Mouse (Mus musculus) forebrain, embryonic 15.5 days (tissue): ENCODE data around the gene Apba1. TPM values are rescaled to one million over a fixed set of nuclear protein-coding genes. Genes with fewer than 3 reads are reported as not detected.

Source experiments
- ATAC-seq: fragments of 200-750 bp; cut with Nextera tagmentation; replicated peaks from 2 replicates; pipeline ENCODE4 v1.8.0; 2017; ENCODE audit warnings: mild to moderate bottlenecking, moderate TSS enrichment, moderate library complexity
- H3K27ac ChIP-seq: fragments of 300-500 bp; sonication (generic); replicated peaks from 2 replicates; pipeline ENCODE4 v1.5.1; 2015; ENCODE audit warnings: mild to moderate bottlenecking, inconsistent platforms
- H3K27me3 ChIP-seq: fragments of 300-500 bp; sonication (generic); 2 replicates; pipeline ENCODE4 v1.6.1; 2015; ENCODE audit warnings: inconsistent platforms
- H3K36me3 ChIP-seq: fragments of 300-500 bp; sonication (generic); 2 replicates; pipeline ENCODE4 v1.6.1; 2015; ENCODE audit warnings: mild to moderate bottlenecking, inconsistent platforms
- H3K4me1 ChIP-seq: fragments of 300-500 bp; sonication (generic); 2 replicates; pipeline ENCODE4 v1.6.1; 2015; ENCODE audit warnings: inconsistent platforms
- H3K4me2 ChIP-seq: fragments of 300-500 bp; sonication (generic); replicated peaks from 2 replicates; pipeline ENCODE4 v1.6.1; 2015; ENCODE audit warnings: mild to moderate bottlenecking, inconsistent platforms
- H3K4me3 ChIP-seq: fragments of 300-500 bp; sonication (generic); 2 replicates; pipeline ENCODE4 v1.5.1; 2015; ENCODE audit warnings: mild to moderate bottlenecking, inconsistent platforms
- H3K9ac ChIP-seq: fragments of 300-500 bp; sonication (generic); replicated peaks from 2 replicates; pipeline ENCODE4 v1.6.1; 2015; ENCODE audit warnings: mild to moderate bottlenecking, inconsistent platforms
- H3K9me3 ChIP-seq: fragments of 300-500 bp; sonication (generic); 2 replicates; pipeline ENCODE4 v1.6.1; 2016; ENCODE audit warnings: inconsistent platforms
- WGBS: fragments of 180-500 bp; shearing (Covaris S2); methylation state at CpG from one replicate; pipeline ENCODE4 v1.1.7; 2015; ENCODE audit warnings: mixed read lengths; 5-methylcytosine and 5-hydroxymethylcytosine counted together
- polyA plus RNA-seq: library from polyadenylated mRNA; unstranded; fragments of >200 nt; fragmentation: Nextera tagmentation; extraction: Ambion mirVana; gene quantifications from 2 replicates; pipeline ENCODE4 v1.2.1, GENCODE M21; 2015

The Apba1 gene
- polyA plus RNA-seq, 1 experiment from 2014 or later: 5.7 TPM

DNA sequence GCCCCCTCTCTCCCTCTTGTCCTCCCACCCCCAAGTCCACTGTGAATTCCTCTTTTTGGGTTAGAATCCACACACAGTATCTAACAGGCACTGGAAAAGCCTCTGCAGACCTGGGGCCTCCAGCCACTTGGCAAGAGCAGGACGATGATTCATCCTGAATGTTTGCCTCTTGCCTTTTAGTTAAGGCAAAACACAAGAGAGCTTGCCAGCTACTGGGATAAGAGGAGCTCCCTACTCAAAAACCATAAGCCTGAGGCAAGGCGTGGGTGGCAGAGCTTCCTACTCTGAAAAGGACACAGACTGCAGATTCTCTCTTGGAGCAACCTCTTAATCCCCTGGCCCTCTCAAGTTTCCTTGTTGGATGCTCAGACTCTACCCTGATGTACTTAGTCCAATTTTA, 208.5 kb downstream of the Apba1 start:
- H3K4me1 ChIP-seq: no peaks in the 10 kb centered on the region
- H3K9me3 ChIP-seq: no peaks in the 10 kb centered on the region
- no peak overlapping the region for H3K4me3 ChIP-seq
- ATAC-seq: no peak
- no peak overlapping the region for H3K27ac ChIP-seq
- no peaks in the 10 kb centered on the region for H3K36me3 ChIP-seq
- no peak overlapping the region for H3K9ac ChIP-seq
- no peak overlapping the region for H3K4me2 ChIP-seq
- no peaks in the 10 kb centered on the region; the same call in 1 of the 2 replicates for H3K27me3 ChIP-seq
- 31% methylated on average over 2 of the region's 2 CpGs for WGBS

DNA sequence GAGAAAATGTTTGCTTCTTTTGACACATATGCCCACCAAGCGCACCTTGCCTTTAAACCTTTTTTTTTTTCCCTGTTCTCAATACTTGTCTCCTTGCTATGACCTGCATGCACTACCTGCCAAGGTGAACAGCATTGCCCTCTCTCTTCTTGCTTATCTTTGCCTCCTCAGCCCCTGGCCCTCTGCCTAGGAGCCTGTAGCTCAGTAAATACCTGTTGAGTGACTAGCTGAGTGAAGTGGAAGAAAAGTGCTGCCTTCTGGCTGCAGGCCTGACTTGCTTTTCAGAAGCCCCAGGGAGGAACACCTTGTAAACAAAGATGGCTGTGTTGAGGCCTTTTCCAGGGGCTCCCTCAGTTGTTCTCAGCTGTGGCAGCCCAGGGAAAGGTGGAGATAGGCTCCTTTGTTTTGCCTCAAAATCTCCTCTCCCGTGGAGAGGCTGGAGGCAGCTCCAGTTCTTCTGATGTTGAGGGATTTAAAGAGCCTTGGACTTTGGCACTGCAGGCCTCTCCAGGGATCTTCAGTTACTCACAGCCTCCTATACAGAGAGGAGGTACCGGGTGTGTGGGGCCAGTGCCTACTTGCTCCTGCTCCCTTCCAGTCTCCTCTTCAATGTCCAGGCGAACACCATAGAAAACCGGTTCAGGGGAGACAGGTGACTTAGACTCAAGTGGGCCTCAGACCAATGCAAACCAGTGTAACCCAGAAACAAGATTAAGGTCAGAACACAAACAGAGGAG, 209.6 kb downstream of the Apba1 start:
- Histone ChIP-seq H3K27ac (no peak overlapping the region), H3K4me1 (peaks cover 11% of the 10 kb centered on the region), H3K4me2 (no peak overlapping the region), H3K36me3 (no peaks in the 10 kb centered on the region), H3K9ac (no peak overlapping the region), H3K9me3 (no peaks in the 10 kb centered on the region), H3K4me3 (no peak overlapping the region), H3K27me3 (no peaks in the 10 kb centered on the region; the same call in 1 of the 2 replicates)
- no peak for ATAC-seq
- 42% methylated on average over 5 of the region's 5 CpGs for WGBS

DNA sequence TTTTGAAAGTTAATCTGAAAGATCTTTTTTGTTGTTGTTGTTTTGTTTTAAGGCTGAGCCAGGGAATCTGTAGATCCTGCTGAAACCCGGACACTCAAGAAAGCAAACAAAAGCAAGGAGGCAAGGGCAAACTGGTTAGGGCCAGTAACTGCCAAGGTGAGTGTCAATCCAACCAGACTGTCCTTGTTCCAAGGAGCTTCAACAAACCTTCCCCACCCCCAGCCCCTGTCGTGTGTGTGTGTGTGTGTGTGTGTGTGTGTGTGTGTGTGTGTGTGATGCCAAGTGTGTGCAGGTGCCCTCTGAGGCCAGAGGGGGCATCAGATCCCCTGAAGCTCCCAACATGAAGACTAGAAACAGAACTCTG, 210.2 kb downstream of the Apba1 start:
- peaks cover 12% of the 10 kb centered on the region for H3K4me1 ChIP-seq
- 75% methylated on average over 2 of the region's 2 CpGs for WGBS
- no peaks in the 10 kb centered on the region for H3K36me3 ChIP-seq
- H3K9ac ChIP-seq: no peak overlapping the region
- ATAC-seq: no peak
- no peak overlapping the region for H3K4me3 ChIP-seq
- H3K9me3 ChIP-seq: no peaks in the 10 kb centered on the region
- H3K27me3 ChIP-seq: no peaks in the 10 kb centered on the region; the same call in 1 of the 2 replicates
- no peak overlapping the region for H3K27ac ChIP-seq
- H3K4me2 ChIP-seq: no peak overlapping the region

DNA sequence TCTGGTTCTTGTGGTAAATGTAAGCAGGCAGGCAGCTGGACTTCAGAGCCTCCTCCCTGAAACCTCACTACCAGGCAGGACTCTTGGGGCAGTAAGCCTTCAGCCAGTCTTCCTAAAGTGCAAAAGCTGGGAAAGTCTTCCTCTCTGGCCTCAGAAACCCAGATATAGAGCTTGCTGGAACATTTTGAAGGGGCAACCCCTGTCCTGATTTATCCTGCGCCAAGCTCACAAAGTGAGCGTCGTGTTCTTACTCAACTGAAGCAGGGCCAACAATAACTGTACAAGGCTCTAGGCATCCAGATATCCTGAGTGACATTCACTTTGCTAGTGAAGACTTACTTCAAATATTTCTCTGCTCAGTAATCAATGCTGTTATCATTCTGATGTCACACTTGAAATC, 211.7 kb downstream of the Apba1 start:
- no peak overlapping the region for H3K4me3 ChIP-seq
- no peak overlapping the region for H3K9ac ChIP-seq
- WGBS: 95% methylated on average over 3 of the region's 3 CpGs
- H3K27ac ChIP-seq: no peak overlapping the region
- H3K9me3 ChIP-seq: no peaks in the 10 kb centered on the region
- H3K4me2 ChIP-seq: no peak overlapping the region
- H3K27me3 ChIP-seq: no peaks in the 10 kb centered on the region; the same call in 1 of the 2 replicates
- no peak for ATAC-seq
- no peaks in the 10 kb centered on the region for H3K36me3 ChIP-seq
- H3K4me1 ChIP-seq: peaks cover 12% of the 10 kb centered on the region

DNA sequence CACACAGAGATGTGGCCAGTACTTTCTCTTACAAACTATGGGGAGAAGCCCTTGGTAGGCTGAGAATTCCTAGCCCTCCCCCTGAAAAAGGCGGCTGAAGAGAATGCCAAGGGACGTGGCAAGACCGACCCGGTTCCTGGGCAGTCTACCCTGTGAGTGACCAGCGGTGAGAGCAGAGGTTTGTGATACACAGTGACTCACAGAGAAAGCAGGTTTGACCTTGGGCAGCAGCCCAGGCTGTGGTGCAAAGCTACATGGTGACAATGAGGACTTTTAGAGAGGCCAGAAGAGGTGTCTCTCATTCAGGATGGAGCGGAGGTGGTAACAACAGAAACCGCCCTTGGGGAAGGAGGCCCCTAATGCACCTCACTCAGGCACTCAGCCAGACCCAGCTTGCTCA, 212.7 kb downstream of the Apba1 start:
- no peaks in the 10 kb centered on the region; the same call in 1 of the 2 replicates for H3K27me3 ChIP-seq
- no peak overlapping the region for H3K4me2 ChIP-seq
- H3K9ac ChIP-seq: no peak overlapping the region
- ATAC-seq: no peak
- no peak overlapping the region for H3K27ac ChIP-seq
- H3K4me3 ChIP-seq: no peak overlapping the region
- H3K36me3 ChIP-seq: no peaks in the 10 kb centered on the region
- no peaks in the 10 kb centered on the region for H3K9me3 ChIP-seq
- H3K4me1 ChIP-seq: peaks cover 12% of the 10 kb centered on the region
- WGBS: 96% methylated on average over 7 of the region's 7 CpGs

DNA sequence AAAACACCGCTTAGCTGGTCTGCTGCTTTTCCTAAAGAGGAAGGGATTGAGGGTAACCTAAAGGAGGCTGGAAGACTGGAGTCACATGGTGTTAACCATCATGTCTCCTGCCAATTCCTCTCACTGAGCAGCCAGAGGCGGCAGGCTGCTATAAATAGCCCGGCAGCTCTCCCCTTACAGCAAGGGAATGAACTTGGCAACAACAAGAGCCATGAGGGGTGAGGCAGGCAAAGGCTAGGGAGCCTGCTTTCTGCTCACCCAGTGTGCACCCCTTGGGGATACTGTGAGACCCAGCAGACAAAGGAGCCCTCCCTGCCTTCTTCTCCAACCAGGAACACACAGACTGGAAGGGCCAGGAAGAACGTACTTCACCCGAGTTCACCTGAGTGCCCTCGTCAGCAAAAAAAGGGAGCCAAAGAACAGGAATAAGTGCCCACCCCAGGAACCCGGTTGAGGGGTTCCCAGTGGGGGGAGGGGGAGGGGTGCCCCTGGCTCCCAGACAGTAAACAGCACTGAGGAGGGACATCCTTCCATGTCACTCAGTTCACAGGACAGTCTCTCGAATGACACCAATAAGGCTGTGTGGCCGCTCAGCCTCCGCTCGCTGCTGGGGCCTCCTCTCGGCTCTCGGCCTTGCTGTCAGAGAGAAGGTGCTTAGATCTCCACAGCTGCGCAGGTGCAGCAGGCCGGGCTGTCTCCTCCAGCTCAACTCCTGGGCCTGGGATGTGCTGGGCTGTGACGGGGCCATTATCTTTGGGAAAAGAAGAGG, 214.4 kb downstream of the Apba1 start:
- Histone ChIP-seq H3K4me3 (no peak overlapping the region), H3K27ac (0 out of 2 replicates have a peak overlapping the region, but pooled peaks have one; percentile 8), H3K4me2 (no peak overlapping the region), H3K4me1 (peaks cover 12% of the 10 kb centered on the region), H3K9me3 (no peaks in the 10 kb centered on the region), H3K9ac (0 out of 2 replicates have a peak overlapping the region, but pooled peaks have one; percentile 7), H3K27me3 (no peaks in the 10 kb centered on the region; the same call in 1 of the 2 replicates), H3K36me3 (no peaks in the 10 kb centered on the region)
- WGBS: 60% methylated on average over 16 of the region's 16 CpGs
- peak; percentile 90 for ATAC-seq

DNA sequence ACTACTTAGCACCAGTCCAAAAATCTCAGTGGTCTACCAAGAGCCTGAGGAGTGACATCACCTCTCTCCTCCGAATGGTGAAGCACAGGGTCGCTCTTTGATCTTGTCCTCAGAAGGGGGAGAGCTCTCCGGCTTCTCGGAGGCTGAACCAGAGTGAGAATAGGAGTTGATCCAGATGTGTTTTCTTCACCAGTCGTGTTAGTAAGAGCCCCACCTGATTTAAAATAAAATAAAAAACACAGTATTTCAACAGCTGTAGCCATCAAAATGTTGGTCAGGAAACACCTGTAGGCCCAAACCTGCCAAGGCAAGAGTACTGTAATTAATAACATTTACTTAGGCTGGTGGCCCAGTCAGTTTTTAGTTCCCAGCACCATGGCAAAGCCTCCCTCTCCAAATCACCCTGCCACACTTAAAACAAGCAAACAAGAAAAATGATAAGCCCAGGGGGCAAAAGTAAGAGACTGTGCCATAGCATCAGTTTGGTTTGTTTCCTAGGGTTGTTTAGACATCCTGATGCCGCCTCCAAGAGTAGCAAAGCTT, 219.3 kb downstream of the Apba1 start:
- no peak for ATAC-seq
- WGBS: 78% methylated on average over 6 of the region's 6 CpGs
- H3K27ac ChIP-seq: no peak overlapping the region
- H3K36me3 ChIP-seq: no peaks in the 10 kb centered on the region
- H3K9ac ChIP-seq: no peak overlapping the region
- H3K4me1 ChIP-seq: peaks cover 5% of the 10 kb centered on the region
- no peak overlapping the region for H3K4me2 ChIP-seq
- H3K9me3 ChIP-seq: no peaks in the 10 kb centered on the region
- H3K4me3 ChIP-seq: no peak overlapping the region
- no peaks in the 10 kb centered on the region for H3K27me3 ChIP-seq

DNA sequence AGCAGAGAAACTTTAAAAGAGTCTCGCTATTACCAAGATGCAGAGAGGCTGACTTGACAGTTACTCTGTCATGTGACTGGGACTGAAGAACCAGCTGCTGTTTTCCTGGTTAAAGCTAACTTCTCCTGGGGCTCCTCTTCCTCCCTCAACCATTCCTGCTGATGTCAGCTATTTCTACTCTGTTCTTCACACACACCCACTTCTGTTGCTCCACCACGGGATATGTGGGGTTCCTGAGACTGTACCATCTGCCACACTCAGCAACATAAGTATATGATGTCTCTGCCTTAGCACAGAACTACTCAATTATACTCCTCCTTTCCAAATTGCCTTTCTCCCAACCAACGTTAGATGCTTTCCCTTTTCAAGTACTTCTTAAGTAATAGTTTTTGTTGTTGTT, 221.9 kb downstream of the Apba1 start:
- Histone ChIP-seq H3K9me3 (no peaks in the 10 kb centered on the region), H3K4me1 (no peaks in the 10 kb centered on the region), H3K4me2 (no peak overlapping the region), H3K27ac (no peak overlapping the region), H3K4me3 (no peak overlapping the region), H3K9ac (no peak overlapping the region), H3K27me3 (no peaks in the 10 kb centered on the region), H3K36me3 (no peaks in the 10 kb centered on the region)
- ATAC-seq: no peak
- WGBS: 78% methylated on average over 3 of the region's 3 CpGs

DNA sequence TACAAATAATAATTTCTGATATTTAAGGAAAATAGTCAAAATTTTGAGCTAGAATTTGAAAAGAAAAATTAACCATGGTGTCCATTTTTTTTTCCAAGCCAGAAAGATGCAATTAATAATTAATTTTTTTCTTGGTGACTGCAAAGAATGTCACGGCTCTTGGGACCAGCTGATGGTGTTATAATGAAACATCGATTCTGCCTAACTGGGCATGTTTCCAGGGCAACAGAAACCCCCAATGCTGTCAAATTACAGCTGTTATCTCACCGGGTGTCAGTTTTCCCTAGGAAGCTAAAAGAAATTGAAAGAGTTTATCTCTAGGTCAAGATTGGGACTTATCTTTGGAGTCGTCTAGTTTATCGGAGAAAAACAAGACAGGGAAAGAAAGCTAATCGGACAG, 225.5 kb downstream of the Apba1 start:
- no peaks in the 10 kb centered on the region for H3K36me3 ChIP-seq
- WGBS: 57% methylated on average over 6 of the region's 6 CpGs
- no peaks in the 10 kb centered on the region for H3K9me3 ChIP-seq
- H3K27ac ChIP-seq: no peak overlapping the region
- no peaks in the 10 kb centered on the region for H3K27me3 ChIP-seq
- H3K4me3 ChIP-seq: no peak overlapping the region
- no peak overlapping the region for H3K9ac ChIP-seq
- no peak overlapping the region for H3K4me2 ChIP-seq
- ATAC-seq: no peak
- H3K4me1 ChIP-seq: no peaks in the 10 kb centered on the region

DNA sequence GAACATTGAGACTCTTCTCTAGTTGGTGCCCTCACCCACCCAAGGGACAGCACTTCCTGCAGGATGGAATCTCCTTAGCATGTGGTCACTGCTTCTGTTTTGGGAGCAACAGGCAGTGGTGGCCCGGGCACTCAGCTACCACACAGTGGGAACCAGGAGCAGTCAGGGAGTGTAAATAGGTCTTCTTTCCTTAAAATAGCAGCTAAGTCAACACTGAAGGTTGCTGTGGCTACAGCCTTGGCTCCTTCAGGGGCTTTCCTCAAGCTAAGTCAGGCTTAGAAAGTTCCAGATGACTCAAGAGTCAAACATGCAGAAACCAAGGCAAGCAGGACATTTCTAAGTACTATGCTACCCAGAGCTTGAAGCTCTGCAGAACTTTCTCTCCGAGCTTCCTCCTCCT, 228.6 kb downstream of the Apba1 start:
- H3K4me1 ChIP-seq: no peaks in the 10 kb centered on the region
- H3K4me3 ChIP-seq: no peak overlapping the region
- H3K4me2 ChIP-seq: no peak overlapping the region
- WGBS: 74% methylated on average over 2 of the region's 2 CpGs
- H3K27ac ChIP-seq: no peak overlapping the region
- no peaks in the 10 kb centered on the region for H3K9me3 ChIP-seq
- no peak for ATAC-seq
- H3K9ac ChIP-seq: no peak overlapping the region
- H3K36me3 ChIP-seq: no peaks in the 10 kb centered on the region
- H3K27me3 ChIP-seq: no peaks in the 10 kb centered on the region

DNA sequence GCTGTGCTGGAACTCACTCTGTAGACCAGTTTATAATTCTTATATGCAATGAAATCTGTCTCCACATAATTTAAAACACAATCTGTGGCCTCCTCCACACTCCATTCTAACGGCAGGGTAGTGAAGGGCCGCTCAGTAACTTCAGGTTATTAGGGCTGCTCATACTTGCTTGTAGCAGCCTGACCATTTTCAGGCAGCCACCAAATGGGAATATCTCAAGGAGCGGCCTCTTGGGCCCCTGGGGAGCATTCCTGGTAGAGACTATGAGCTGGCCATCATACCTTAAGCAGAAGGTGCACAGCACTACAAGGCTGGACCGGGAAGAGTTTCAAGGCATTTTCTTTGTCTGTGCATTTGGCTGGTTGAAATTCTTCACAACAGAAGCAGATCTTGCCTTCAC, 229.5 kb downstream of the Apba1 start:
- H3K4me3 ChIP-seq: no peak overlapping the region
- H3K4me1 ChIP-seq: no peaks in the 10 kb centered on the region
- 93% methylated on average over 4 of the region's 4 CpGs for WGBS
- H3K9me3 ChIP-seq: no peaks in the 10 kb centered on the region
- H3K27me3 ChIP-seq: no peaks in the 10 kb centered on the region
- H3K27ac ChIP-seq: no peak overlapping the region
- ATAC-seq: no peak
- H3K4me2 ChIP-seq: no peak overlapping the region
- no peaks in the 10 kb centered on the region for H3K36me3 ChIP-seq
- no peak overlapping the region for H3K9ac ChIP-seq

DNA sequence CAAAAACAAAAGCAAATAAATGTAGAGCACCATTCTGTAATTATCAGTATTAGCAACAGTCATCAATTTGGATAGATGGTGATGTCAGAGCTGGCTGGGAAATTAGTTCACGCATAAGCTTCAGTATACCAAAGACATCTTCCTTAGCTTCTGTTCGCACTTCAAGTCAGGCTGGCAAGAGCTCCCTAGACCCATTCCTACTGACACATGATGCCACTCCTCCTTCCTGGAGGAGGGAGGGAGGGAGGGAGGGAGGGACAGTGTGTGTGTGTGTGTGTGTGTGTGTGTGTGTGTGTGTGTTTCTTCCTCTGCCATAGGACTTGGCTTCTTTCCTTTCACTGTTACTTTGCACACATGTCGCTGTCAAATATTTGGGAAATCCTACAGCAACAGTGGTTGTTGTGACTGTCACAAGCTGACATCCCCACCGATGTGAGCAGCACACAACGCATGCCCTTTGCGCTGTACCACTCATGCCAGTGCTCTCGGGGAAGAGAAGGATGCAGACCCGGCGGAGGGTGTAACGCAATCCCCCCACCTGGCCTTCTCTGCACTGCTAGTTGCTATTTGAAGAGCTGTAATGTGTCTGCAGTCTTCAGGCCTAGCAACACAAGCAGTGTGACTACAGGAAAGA, 237.2 kb downstream of the Apba1 start:
- 60% methylated on average over 10 of the region's 10 CpGs for WGBS
- Histone ChIP-seq H3K9me3 (no peaks in the 10 kb centered on the region), H3K27ac (no peak overlapping the region), H3K27me3 (no peaks in the 10 kb centered on the region), H3K4me1 (no peaks in the 10 kb centered on the region), H3K9ac (no peak overlapping the region), H3K4me3 (no peak overlapping the region), H3K36me3 (no peaks in the 10 kb centered on the region), H3K4me2 (no peak overlapping the region)
- ATAC-seq: peak; percentile 91
